Mouse (Mus musculus): ENCODE measurements at regions not wholly inside any gene's neighbourhood (a gene's known extent, or its start where the extent isn't known, plus 50 kb on each side); places are given as distances from the start of the nearest gene placed in this dataset.

GRCm38 (mm10) chr16:75155441-75156038 lies 430.3 kb downstream of the Lipi start:
- Histone ChIP-seq H3K4me2 (no peak overlapping the region), H3K27me3 (no peaks in the 10 kb centered on the region), H3K27ac (replicated peaks) (no peak overlapping the region), H3K4me3 (no peak overlapping the region), H3K9ac (no peak overlapping the region), H3K9me3 (no peaks in the 10 kb centered on the region), H3K4me1 (replicated peaks) (no peaks in the 10 kb centered on the region), H3K36me3 (no peaks in the 10 kb centered on the region)
- ATAC-seq (ENCODE audit: low FRiP score, low read depth) = no peak
- WGBS = 90% methylated on average over 5 of the region's 5 CpGs
